Mouse (Mus musculus): Measurements from ENCODE around the gene Snx13. TPM values are rescaled to one million over a fixed set of nuclear protein-coding genes. Genes with fewer than 3 reads are reported as not detected.

Gene Snx13
- polyA plus RNA-seq, 1 experiment = 0.20 TPM

- H3K4me1 ChIP-seq (ENCODE audit: control insufficient read depth) = no peaks in the 10 kb centered on the region
- H3K9me3 ChIP-seq (ENCODE audit: control insufficient read depth, low read length) = no peaks in the 10 kb centered on the region
- no peaks in the 10 kb centered on the region for H3K27me3 ChIP-seq (ENCODE audit: control insufficient read depth)
- no peak for TF ChIP-seq GATA1 (IDR thresholded peaks at IDR 0.05; ENCODE audit: low read length)
- H3K36me3 ChIP-seq (ENCODE audit: control insufficient read depth) = no peaks in the 10 kb centered on the region
- no peak overlapping the region for H3K4me3 ChIP-seq (replicated peaks)
These were observed 16.9 kb downstream of the Snx13 start for GRCm38 (mm10) chr12:35063697-35064468.

GRCm38 (mm10) chr12:35067621-35068020, 20.6 kb downstream of the Snx13 start:
- H3K27me3 ChIP-seq (ENCODE audit: control insufficient read depth) = no peaks in the 10 kb centered on the region
- no peaks in the 10 kb centered on the region for H3K9me3 ChIP-seq (ENCODE audit: control insufficient read depth, low read length)
- H3K4me3 ChIP-seq (replicated peaks) = no peak overlapping the region
- no peaks in the 10 kb centered on the region for H3K36me3 ChIP-seq (ENCODE audit: control insufficient read depth)
- TF ChIP-seq TAL1 (IDR thresholded peaks at IDR 0.05; ENCODE audit: low read length) = no peak
- TF ChIP-seq GATA1 (IDR thresholded peaks at IDR 0.05; ENCODE audit: low read length) = no peak
- no peaks in the 10 kb centered on the region for H3K4me1 ChIP-seq (ENCODE audit: control insufficient read depth)

- Histone ChIP-seq H3K27me3 (ENCODE audit: control insufficient read depth) (no peaks in the 10 kb centered on the region), H3K4me3 (replicated peaks) (no peak overlapping the region)
These were observed 24.4 kb downstream of the Snx13 start for GRCm38 (mm10) chr12:35071336-35071735.

GRCm38 (mm10) chr12:35072178-35072577, 25.2 kb downstream of the Snx13 start:
- no peak overlapping the region for H3K4me3 ChIP-seq (replicated peaks)
- no peaks in the 10 kb centered on the region for H3K36me3 ChIP-seq (ENCODE audit: control insufficient read depth)
- H3K4me1 ChIP-seq (ENCODE audit: control insufficient read depth) = no peaks in the 10 kb centered on the region
- TF ChIP-seq GATA1 (IDR thresholded peaks at IDR 0.05; ENCODE audit: low read length) = no peak
- TF ChIP-seq TAL1 (IDR thresholded peaks at IDR 0.05; ENCODE audit: low read length) = no peak
- H3K27me3 ChIP-seq (ENCODE audit: control insufficient read depth) = no peaks in the 10 kb centered on the region
- H3K9me3 ChIP-seq (ENCODE audit: control insufficient read depth, low read length) = no peaks in the 10 kb centered on the region

More at GRCm38 (mm10) chr12:35071336-35071735, 24.4 kb downstream of the Snx13 start:
- Histone ChIP-seq H3K36me3 (ENCODE audit: control insufficient read depth) (no peaks in the 10 kb centered on the region), H3K9me3 (ENCODE audit: control insufficient read depth, low read length) (no peaks in the 10 kb centered on the region), H3K4me1 (ENCODE audit: control insufficient read depth) (no peaks in the 10 kb centered on the region)
- TF ChIP-seq GATA1 (IDR thresholded peaks at IDR 0.05; ENCODE audit: low read length) (no peak), TAL1 (IDR thresholded peaks at IDR 0.05; ENCODE audit: low read length) (no peak)

GRCm38 (mm10) chr12:35075993-35076392, 29.0 kb downstream of the Snx13 start:
- Histone ChIP-seq H3K27me3 (ENCODE audit: control insufficient read depth) (no peaks in the 10 kb centered on the region), H3K36me3 (ENCODE audit: control insufficient read depth) (no peaks in the 10 kb centered on the region), H3K4me1 (ENCODE audit: control insufficient read depth) (no peaks in the 10 kb centered on the region), H3K9me3 (ENCODE audit: control insufficient read depth, low read length) (no peaks in the 10 kb centered on the region), H3K4me3 (replicated peaks) (no peak overlapping the region)
- no peak for TF ChIP-seq GATA1 (IDR thresholded peaks at IDR 0.05; ENCODE audit: low read length)
- TF ChIP-seq TAL1 (IDR thresholded peaks at IDR 0.05; ENCODE audit: low read length) = no peak

GRCm38 (mm10) chr12:35123549-35123948, 76.6 kb downstream of the Snx13 start:
- Histone ChIP-seq H3K4me3 (replicated peaks) (no peak overlapping the region), H3K4me1 (ENCODE audit: control insufficient read depth) (no peaks in the 10 kb centered on the region), H3K9me3 (ENCODE audit: control insufficient read depth, low read length) (no peaks in the 10 kb centered on the region), H3K36me3 (ENCODE audit: control insufficient read depth) (peaks cover 9% of the 10 kb centered on the region), H3K27me3 (ENCODE audit: control insufficient read depth) (no peaks in the 10 kb centered on the region)
- no peak for TF ChIP-seq GATA1 (IDR thresholded peaks at IDR 0.05; ENCODE audit: low read length)
- TF ChIP-seq TAL1 (IDR thresholded peaks at IDR 0.05; ENCODE audit: low read length) = no peak

GRCm38 (mm10) chr12:35153186-35153585, 106.2 kb downstream of the Snx13 start:
- no peaks in the 10 kb centered on the region for H3K36me3 ChIP-seq (ENCODE audit: control insufficient read depth)
- no peaks in the 10 kb centered on the region for H3K27me3 ChIP-seq (ENCODE audit: control insufficient read depth)
- no peaks in the 10 kb centered on the region for H3K9me3 ChIP-seq (ENCODE audit: control insufficient read depth, low read length)
- TF ChIP-seq GATA1 (IDR thresholded peaks at IDR 0.05; ENCODE audit: low read length) (no peak), TAL1 (IDR thresholded peaks at IDR 0.05; ENCODE audit: low read length) (no peak)
- H3K4me1 ChIP-seq (ENCODE audit: control insufficient read depth) = no peaks in the 10 kb centered on the region
- H3K4me3 ChIP-seq (replicated peaks) = no peak overlapping the region

- TF ChIP-seq GATA1 (IDR thresholded peaks at IDR 0.05; ENCODE audit: low read length) = no peak
- TF ChIP-seq TAL1 (IDR thresholded peaks at IDR 0.05; ENCODE audit: low read length) = no peak
- Histone ChIP-seq H3K4me3 (replicated peaks) (no peak overlapping the region), H3K27me3 (ENCODE audit: control insufficient read depth) (no peaks in the 10 kb centered on the region), H3K36me3 (ENCODE audit: control insufficient read depth) (no peaks in the 10 kb centered on the region), H3K4me1 (ENCODE audit: control insufficient read depth) (no peaks in the 10 kb centered on the region), H3K9me3 (ENCODE audit: control insufficient read depth, low read length) (no peaks in the 10 kb centered on the region)
These were observed 107.2 kb downstream of the Snx13 start for GRCm38 (mm10) chr12:35154149-35154548.

GRCm38 (mm10) chr12:35157237-35157636, 110.3 kb downstream of the Snx13 start:
- Histone ChIP-seq H3K36me3 (ENCODE audit: control insufficient read depth) (no peaks in the 10 kb centered on the region), H3K4me1 (ENCODE audit: control insufficient read depth) (no peaks in the 10 kb centered on the region), H3K27me3 (ENCODE audit: control insufficient read depth) (no peaks in the 10 kb centered on the region), H3K4me3 (replicated peaks) (no peak overlapping the region), H3K9me3 (ENCODE audit: control insufficient read depth, low read length) (no peaks in the 10 kb centered on the region)
- TF ChIP-seq GATA1 (IDR thresholded peaks at IDR 0.05; ENCODE audit: low read length) (no peak), TAL1 (IDR thresholded peaks at IDR 0.05; ENCODE audit: low read length) (no peak)

- Histone ChIP-seq H3K9me3 (ENCODE audit: control insufficient read depth, low read length) (no peaks in the 10 kb centered on the region), H3K36me3 (ENCODE audit: control insufficient read depth) (no peaks in the 10 kb centered on the region), H3K4me3 (replicated peaks) (no peak overlapping the region), H3K4me1 (ENCODE audit: control insufficient read depth) (no peaks in the 10 kb centered on the region), H3K27me3 (ENCODE audit: control insufficient read depth) (no peaks in the 10 kb centered on the region)
- TF ChIP-seq GATA1 (IDR thresholded peaks at IDR 0.05; ENCODE audit: low read length) = no peak
These were observed 114.7 kb downstream of the Snx13 start for GRCm38 (mm10) chr12:35161690-35162089.

All from erythroblast, embryonic 14.5 days (primary cell).